Mouse (Mus musculus): ENCODE data around the gene Prame.
"Not testable (repeated sequence)": the region's sequence is repeated elsewhere in the genome, so short reads cannot be mapped to it uniquely, and the experiment has no call there.

Gene Prame

DNA sequence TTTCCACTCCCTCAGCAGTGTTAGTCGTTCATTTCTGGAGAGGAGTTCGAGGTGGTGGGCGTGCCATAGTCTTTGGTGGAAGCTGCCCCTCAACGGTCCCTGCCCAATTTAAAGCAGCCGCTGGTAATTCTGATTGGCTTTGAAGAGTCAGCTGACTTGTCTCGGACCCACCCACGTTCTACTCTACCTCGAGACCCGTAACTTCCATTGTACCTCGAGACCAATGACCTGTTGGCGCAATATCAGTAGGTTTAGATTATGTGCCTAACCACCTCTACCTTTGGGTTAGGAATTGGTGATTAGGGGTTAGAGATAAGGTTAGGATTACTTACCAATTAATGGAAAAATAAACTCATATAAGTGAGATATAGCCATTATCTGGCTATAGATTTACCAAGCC, at the start of gene Prame:
Gene Prame, minus strand, starts transcription at position 101 of the 400 bp plus-strand sequence.
- DNase-seq (ENCODE audit: low spot score in 2 of 2) = no peak

DNA sequence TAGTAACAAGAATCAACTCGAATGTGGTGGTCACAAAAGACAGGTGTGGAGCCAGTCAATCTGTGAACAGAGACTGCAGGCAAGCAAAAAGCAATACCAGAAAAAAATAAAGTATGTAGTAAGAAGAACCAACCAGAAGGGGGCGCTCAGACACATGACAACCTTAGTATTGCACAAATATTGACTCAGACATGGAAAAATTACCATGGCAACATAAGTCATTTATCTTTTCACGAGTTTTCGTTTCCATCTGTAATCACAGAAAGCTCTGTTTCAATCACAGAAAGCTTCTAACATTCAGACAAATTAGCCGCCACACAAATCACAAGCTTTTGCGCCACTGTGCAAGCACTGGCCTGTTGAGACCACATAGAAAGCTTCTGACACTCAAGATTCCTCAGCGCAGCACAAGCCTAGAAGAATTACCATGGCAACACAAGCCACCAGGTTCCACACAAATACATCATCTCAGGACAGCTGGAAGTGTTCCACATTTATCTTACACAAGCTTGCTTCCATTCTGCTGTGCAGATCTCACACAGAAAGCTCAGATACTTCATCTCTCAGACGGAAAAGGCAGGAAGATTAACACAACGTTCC, 24.8 kb upstream of the Prame start:
- peak in 1 of 2 experiments; percentile 3 for DNase-seq (ENCODE audit: low spot score in 2 of 2)

DNA sequence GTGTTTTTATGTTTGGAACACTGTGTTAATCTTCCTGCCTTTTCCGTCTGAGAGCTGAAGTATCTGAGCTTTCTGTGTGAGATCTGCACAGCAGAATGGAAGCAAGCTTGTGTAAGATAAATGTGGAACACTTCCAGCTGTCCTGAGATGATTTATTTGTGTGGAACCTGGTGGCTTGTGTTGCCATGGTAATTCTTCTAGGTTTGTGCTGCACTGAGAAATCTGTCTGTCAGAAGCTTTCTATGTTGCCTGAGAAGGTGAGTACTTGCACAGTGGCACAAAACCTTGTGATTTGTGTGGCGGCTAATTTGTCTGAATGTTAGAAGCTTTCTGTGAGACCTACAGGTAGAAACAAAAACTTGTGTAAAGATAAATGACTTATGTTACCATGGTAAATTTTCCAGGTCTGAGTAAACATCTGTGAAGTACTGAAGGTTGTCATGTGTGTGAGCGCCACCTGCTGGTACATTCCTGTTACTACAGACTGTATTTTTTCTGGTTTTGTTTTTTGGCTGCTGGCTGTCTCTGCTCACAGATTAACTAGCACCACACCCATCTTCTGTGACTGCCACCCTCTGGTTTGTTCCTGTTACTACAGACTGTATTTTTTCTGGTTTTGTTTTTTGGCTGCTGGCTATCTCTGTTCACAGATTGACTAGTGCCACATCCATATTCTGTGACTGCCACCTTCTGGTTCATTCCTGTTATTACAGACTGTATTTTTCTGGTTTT, 26.0 kb downstream of the Prame start:
- peak in 1 of 2 experiments; percentile 19 for DNase-seq (ENCODE audit: low spot score in 2 of 2)

DNA sequence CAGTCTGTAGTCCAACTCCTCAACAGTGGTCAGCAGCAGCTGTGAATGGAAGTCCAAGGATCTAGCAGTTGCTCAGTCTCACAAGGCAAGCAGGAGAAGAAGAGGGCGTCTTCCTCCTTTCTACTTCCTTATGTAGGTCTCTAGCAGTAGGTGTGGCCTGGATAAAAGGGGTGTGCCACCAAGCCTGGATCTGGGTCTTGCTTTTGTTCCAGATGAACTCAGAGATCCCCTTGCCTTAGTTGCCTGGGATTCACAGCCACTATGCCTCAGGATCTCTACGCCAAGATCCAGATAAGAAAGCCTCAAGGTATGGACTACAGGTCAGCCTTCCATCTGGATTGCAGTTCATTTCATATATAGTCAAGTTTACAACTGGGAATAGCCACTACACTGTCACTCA, 28.8 kb downstream of the Prame start, which contains the start of gene Nxf7:
Gene Nxf7, minus strand, starts transcription at position 101 of the 400 bp plus-strand sequence.
- DNase-seq (ENCODE audit: low spot score in 2 of 2) = no peak

DNA sequence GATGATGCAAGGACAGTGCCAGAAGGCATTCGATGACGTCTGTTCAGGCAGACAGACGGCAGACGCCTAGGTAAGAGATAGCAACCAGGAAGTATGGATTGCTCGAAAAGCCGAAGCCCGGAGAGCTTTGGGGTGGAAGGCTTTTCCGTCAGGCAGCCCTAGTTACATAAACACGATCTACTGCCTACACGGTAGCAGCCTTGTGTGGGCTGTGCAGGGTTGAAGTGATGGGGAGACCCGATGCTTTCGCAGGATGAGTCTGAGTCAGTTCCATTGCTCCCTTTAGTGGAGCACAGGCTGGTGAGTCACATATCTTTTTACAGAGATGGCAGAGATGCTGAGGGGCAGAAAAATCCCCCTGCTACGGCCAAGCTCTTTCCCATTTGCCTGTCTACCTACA, 29.4 kb downstream of the Prame start:
- DNase-seq (ENCODE audit: low spot score in 2 of 2) = peak in 1 of 2 experiments; percentile 18

DNA sequence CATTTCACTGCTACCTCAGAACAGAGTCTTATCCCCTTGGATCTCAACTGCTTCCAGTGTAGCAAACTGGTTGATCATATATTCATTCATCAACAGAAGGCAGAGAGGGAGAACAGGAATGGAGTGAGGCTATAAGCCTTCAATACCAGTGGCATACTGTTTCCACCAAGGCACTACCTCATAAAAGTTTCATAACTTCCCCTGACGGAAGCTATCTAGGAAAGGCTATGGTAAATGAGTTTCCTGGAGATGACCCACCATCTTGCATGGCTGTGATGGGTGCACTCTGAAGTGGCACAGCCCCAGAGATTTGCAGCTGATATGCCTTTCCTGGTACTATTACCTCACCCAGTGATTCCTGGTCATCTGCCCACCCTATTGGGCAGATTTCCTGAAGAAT, 51.1 kb downstream of the Prame start:
- DNase-seq (ENCODE audit: low spot score in 2 of 2) = no peak

DNA sequence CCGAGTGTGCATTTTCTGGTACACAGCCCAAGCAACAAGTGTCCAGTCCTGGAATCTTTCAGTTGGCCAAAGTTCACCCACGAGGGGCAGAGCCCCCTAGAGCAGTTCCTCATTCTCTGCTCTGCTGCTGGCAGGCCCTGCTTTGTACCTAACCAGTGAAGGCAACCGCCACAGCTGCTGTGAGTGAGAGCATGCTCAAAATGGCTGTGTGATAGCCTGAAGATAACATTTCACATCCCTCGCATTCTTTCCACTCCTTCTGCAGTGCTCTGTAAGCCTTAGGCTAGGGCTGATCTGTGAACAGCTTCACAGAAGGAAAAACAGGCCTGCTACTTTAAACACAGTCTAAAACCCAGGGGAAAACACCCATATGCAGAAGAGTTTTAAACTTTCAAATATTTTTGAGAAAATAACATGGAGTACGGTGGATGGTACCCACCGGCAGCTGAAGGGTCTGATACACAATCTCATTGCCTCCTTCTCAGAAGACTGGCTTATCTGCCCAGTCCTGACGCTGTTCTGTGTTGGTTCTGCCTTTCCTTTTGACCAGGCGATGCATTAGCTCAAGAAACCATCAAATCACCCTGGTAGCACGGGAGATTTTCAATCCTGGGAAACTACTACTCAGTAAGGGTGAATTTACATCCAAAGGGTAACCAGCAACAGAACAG, 52.4 kb downstream of the Prame start:
- DNase-seq (ENCODE audit: low spot score in 2 of 2) = not testable (repeated sequence)

DNA sequence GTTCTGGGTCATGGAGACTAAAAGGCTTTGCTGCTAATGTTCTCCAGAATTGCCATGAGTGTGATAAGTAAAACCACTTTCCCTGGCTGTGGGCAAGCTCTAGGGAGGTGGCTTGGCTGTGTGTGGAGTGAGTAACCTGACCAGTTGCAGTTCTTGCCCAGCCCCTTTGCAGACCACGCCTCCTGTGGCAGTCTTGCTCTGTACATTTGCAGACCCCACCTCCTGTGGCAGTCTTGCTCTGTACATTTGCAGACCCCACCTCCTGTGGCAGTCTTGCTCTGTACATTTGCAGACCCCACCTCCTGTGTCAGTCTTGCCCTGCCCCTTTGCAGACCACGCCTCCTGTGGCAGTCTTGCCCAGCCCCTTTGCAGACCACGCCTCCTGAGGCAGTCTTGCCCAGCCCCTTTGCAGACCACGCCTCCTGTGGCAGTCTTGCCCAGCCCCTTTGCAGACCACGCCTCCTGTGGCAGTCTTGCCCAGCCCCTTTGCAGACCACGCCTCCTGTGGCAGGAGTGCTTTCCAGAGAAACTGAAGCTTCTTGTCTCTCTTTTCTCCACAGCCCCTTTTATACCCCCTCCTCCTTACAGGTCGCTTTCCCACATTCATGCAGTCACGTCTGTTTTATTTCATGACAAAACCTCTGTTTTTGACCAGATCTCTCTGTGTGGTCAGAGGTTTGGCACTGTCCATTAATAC, 53.1 kb downstream of the Prame start:
- not testable (repeated sequence) for DNase-seq (ENCODE audit: low spot score in 2 of 2)

DNA sequence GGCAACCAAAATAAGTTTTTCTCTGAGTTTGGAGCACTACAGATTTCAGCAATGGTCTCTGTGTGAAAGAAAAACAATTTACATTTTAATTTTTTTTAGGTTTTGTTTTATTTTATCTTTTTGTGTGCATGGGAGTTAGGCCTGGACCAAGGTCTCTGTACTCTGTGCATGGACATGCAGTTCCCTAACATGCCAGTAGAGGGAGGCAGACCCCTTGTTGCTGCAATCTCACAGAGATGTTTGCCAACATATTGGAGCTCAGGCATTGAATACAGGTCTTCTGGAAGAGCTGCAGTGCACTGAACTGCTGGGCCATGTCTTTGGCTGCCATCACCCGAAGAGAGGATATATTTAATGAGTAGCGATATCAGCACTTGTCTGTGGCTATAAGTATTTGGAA, 58.0 kb downstream of the Prame start:
- peak; percentile 15 to 55 for DNase-seq (ENCODE audit: low spot score in 2 of 2)

DNA sequence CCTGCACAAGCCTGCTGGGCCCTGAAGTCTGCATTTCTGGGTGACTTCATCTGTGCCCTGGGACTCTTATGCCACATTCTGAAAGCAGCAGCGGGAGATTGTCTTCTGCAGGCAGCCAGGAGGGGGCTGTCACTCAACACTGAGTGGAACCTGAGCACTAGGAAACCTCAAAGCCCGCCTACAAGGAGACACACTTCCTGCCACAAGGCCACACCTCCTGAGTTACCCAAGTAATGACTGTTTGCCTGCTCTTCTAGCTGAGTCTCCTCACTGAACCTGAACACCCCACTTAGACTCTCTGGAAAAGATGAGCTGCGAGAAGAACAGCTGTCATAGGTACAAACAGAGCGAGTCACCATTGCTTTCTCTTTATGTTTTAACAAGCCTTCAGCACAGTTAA, 62.6 kb downstream of the Prame start:
- DNase-seq (ENCODE audit: low spot score in 2 of 2) = not testable (repeated sequence)
